Comparison of ENCODE assay signal across 24 mouse cellular contexts in the genomic region with DNA sequence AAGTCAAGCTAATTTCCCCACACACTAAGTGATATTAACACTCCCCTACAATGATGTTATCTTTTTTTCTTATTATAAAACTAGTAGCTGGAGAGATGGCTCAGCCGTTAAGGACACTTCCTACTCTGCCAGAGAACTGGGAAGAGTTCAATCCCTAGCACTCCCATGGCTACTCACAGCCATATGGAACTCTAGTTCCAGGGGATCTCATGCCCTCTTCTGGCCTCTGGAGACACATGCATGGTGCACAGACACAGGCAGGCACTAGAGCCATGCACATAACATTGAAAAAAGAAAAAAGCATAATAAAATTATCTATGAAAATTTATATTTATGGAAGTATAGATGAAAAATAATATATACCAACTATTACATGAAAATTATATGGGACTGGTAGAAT. TPM values are rescaled to one million over a fixed set of nuclear protein-coding genes. Genes with fewer than 3 reads are reported as not detected.
DNase-seq lines count a peak whose midpoint lies in the region; ATAC-seq and TF ChIP-seq lines count a peak whose summit lies in the region.
"Had no signal": no experiment of that assay in that cellular context is flagged by ENCODE, and none has a peak within 500 bp of the region (broad histone marks: within the 10 kb centered on the region; RNA-seq: fewer than 3 reads in every experiment).

No protein-coding gene starts in this region.

- no peak overlapping the region for H3K9ac ChIP-seq in lung, embryonic 14.5 days
- H3K9ac ChIP-seq: embryonic facial prominence, embryonic 12.5 days; neural tube, embryonic 12.5 days had no signal

- H3K36me3 ChIP-seq in kidney, adult 2 months (ENCODE audit: control insufficient read depth, insufficient read depth, low read length): peaks cover 2% of the 10 kb centered on the region; the same call in 1 of the 2 replicates
- H3K36me3 ChIP-seq in lung, embryonic 14.5 days (ENCODE audit: insufficient read depth): peaks cover 57% of the 10 kb centered on the region
- H3K36me3 ChIP-seq in small intestine, adult 2 months (ENCODE audit: control insufficient read depth, insufficient read depth, low read length): peaks cover 13% of the 10 kb centered on the region; the same call in 1 of the 2 replicates

- ATAC-seq in lung, embryonic 14.5 days (ENCODE audit: insufficient read depth): no peak
- ATAC-seq in megakaryocyte, adult 5-6 weeks (ENCODE audit: poor library complexity, severe bottlenecking): no peak
- ATAC-seq: CD4-positive, CD25-positive, alpha-beta regulatory T cell, adult 4 months; hindbrain, embryonic 16.5 days had no signal

- no peak overlapping the region for H3K27ac ChIP-seq in kidney, adult 2 months (ENCODE audit: insufficient read depth, low read depth, low read length)
- H3K27ac ChIP-seq in lung, embryonic 14.5 days (ENCODE audit: low read depth): no peak overlapping the region
- no peak overlapping the region for H3K27ac ChIP-seq in small intestine, adult 2 months (ENCODE audit: insufficient read depth, low read depth, low read length)
- H3K27ac ChIP-seq: embryonic facial prominence, embryonic 12.5 days; limb, embryonic 10.5 days; neural tube, embryonic 12.5 days had no signal

- no peaks in the 10 kb centered on the region for H3K4me1 ChIP-seq in kidney, adult 2 months (ENCODE audit: control insufficient read depth, insufficient read depth, low read length)
- no peaks in the 10 kb centered on the region for H3K4me1 ChIP-seq in lung, embryonic 14.5 days (ENCODE audit: insufficient read depth)
- no peaks in the 10 kb centered on the region for H3K4me1 ChIP-seq in small intestine, adult 2 months (ENCODE audit: control insufficient read depth, insufficient read depth, insufficient read length, low read length)
- H3K4me1 ChIP-seq: embryonic facial prominence, embryonic 12.5 days; limb, embryonic 10.5 days; neural tube, embryonic 12.5 days had no signal

- 86% methylated on average over 1 of the region's 1 CpGs for WGBS in kidney, adult 2 months
- 81% methylated on average over 1 of the region's 1 CpGs for WGBS in lung, embryonic 14.5 days
- 72% methylated on average over 1 of the region's 1 CpGs for WGBS in small intestine, adult 2 months

- no peak overlapping the region for H3K4me2 ChIP-seq in lung, embryonic 14.5 days
- H3K4me2 ChIP-seq: embryonic facial prominence, embryonic 12.5 days; neural tube, embryonic 12.5 days had no signal

- H3K4me3 ChIP-seq in kidney, adult 2 months (ENCODE audit: insufficient read depth, low read depth, low read length): no peak overlapping the region
- H3K4me3 ChIP-seq in lung, embryonic 14.5 days (ENCODE audit: low read depth, low read length): no peak overlapping the region
- no peak overlapping the region for H3K4me3 ChIP-seq in small intestine, adult 2 months (ENCODE audit: low read depth, low read length)
- H3K4me3 ChIP-seq: embryonic facial prominence, embryonic 12.5 days; limb, embryonic 10.5 days; neural tube, embryonic 12.5 days had no signal

- H3K27me3 ChIP-seq in kidney, adult 2 months (replicated peaks; ENCODE audit: control insufficient read depth, insufficient read depth, low read length): no peaks in the 10 kb centered on the region
- no peaks in the 10 kb centered on the region for H3K27me3 ChIP-seq in lung, embryonic 14.5 days (ENCODE audit: insufficient read depth, low read length)
- no peaks in the 10 kb centered on the region for H3K27me3 ChIP-seq in small intestine, adult 2 months (ENCODE audit: control insufficient read depth, insufficient read depth, low read length)
- H3K27me3 ChIP-seq: embryonic facial prominence, embryonic 12.5 days; neural tube, embryonic 12.5 days had no signal

- TF ChIP-seq POLR2A in kidney, adult 2 months (IDR thresholded peaks at IDR 0.05; ENCODE audit: low read depth, low read length): no peak
- no peak for TF ChIP-seq POLR2A in small intestine, adult 2 months (IDR thresholded peaks at IDR 0.05; ENCODE audit: low read depth, low read length)

- peak; percentile 18 for DNase-seq in embryo, embryonic 11 days
- no peak for DNase-seq in embryo, embryonic 9.5 days (ENCODE audit: extremely low spot score)
- DNase-seq in kidney, adult 2 months: no peak
- DNase-seq in kidney, postnatal 14 days: no peak
- DNase-seq in lung, embryonic 14.5 days: peak; percentile 23
- DNase-seq in lung, postnatal 10 days: no peak
- DNase-seq: adrenal gland, postnatal 25 days; cerebellum, adult 18-20 months; cerebellum, postnatal 36 days; gastrocnemius, postnatal 14 days; heart, postnatal 36 days; kidney, adult 8-10 months; layer of hippocampus, postnatal 36 days; thymus, postnatal 36 days had no signal

- peak; percentile 32; the same call in 1 of the 2 replicates for TF ChIP-seq CTCF in kidney, adult 2 months (conservative IDR thresholded peaks at IDR 0.05; ENCODE audit: insufficient read depth, insufficient read length, low read depth, low read length)
- peak; percentile 40 for TF ChIP-seq CTCF in lung, embryonic 14.5 days (IDR thresholded peaks at IDR 0.05; ENCODE audit: low read depth)
- TF ChIP-seq CTCF in small intestine, adult 2 months (IDR thresholded peaks at IDR 0.05; ENCODE audit: extremely low read depth, insufficient read length, insufficient replicate concordance, low read depth, low read length): peak; percentile 18; the same call in 1 of the 2 replicates

- H3K9me3 ChIP-seq in lung, embryonic 14.5 days (ENCODE audit: low read depth, low read length): no peaks in the 10 kb centered on the region
- H3K9me3 ChIP-seq: embryonic facial prominence, embryonic 12.5 days; limb, embryonic 10.5 days; neural tube, embryonic 12.5 days had no signal

RNA-seq across cellular contexts. Expression of gene Gm10577, which starts 33.3 kb away (rescaled TPM):
- not detected in 2 replicates for polyA plus RNA-seq in kidney, adult 2 months (2012; rRNA removed)
- polyA plus RNA-seq in lung, embryonic 14.5 days (2014; fragmentation: Nextera tagmentation; extraction: Ambion mirVana): not detected in 2 replicates
- polyA plus RNA-seq in small intestine, adult 2 months (2012; rRNA removed): not detected in 2 replicates
- total RNA-seq in megakaryocyte, adult 5-6 weeks (2015): not detected in 2 replicates
- not detected in 2 replicates for total RNA-seq in megakaryocyte, adult 5-6 weeks (2017)
- total RNA-seq: adrenal gland, postnatal 25 days; gastrocnemius, postnatal 14 days; heart, postnatal 36 days; layer of hippocampus, postnatal 36 days; monocyte, adult 5-6 weeks had no signal
- polyA plus RNA-seq: CD4-positive, CD25-positive, alpha-beta regulatory T cell, adult 4 months; embryonic facial prominence, embryonic 12.5 days; hindbrain, embryonic 16.5 days; large intestine, adult 2 months; limb, embryonic 10.5 days; liver, embryonic 16.5 days; neural tube, embryonic 12.5 days had no signal

Comparison
In these comparisons a context has a peak if more than half of its experiments do, and no peak if none do; other contexts are left out.
1. DNase-seq: peak in embryo, embryonic 11 days (single experiment) and lung, embryonic 14.5 days (single experiment); none in embryo, embryonic 9.5 days (single experiment), kidney, adult 2 months (single experiment), kidney, postnatal 14 days (single experiment) and lung, postnatal 10 days (single experiment).
2. Peak in every context shown above with its lines, with median percentiles within 50 percentile points of each other: CTCF ChIP-seq.